Mouse (Mus musculus) liver, embryonic 11.5 days (tissue): ENCODE measurements around the gene Sorl1. TPM values are rescaled to one million over a fixed set of nuclear protein-coding genes. Genes with fewer than 3 reads are reported as not detected.

Experiments
- ATAC-seq: fragments of 200-750 bp; cut with Nextera tagmentation; replicated peaks from 2 replicates; pipeline ENCODE4 v1.8.0; 2017; ENCODE audit warnings: moderate number of reproducible peaks, mild to moderate bottlenecking, moderate TSS enrichment, moderate library complexity; ENCODE audit not compliant: low FRiP score
- DNase-seq: peaks from one replicate; pipeline ENCODE4 v3.0.0-alpha.2; 2017; ENCODE audit warnings: low spot score
- H3K27ac ChIP-seq: fragments of 300-500 bp; sonication (generic); 2 replicates; pipeline ENCODE4 v1.5.1; 2014; ENCODE audit warnings: mild to moderate bottlenecking, low read depth, low read length, control low read depth
- H3K27me3 ChIP-seq: fragments of 300-500 bp; sonication (generic); replicated peaks from 2 replicates; pipeline ENCODE4 v1.6.1; 2014; ENCODE audit warnings: low read length, mixed read lengths; ENCODE audit not compliant: control insufficient read depth, insufficient read depth
- H3K36me3 ChIP-seq: fragments of 300-500 bp; sonication (generic); 2 replicates; pipeline ENCODE4 v1.6.1; 2014; ENCODE audit warnings: mild to moderate bottlenecking, low read length, moderate library complexity, mixed read lengths; ENCODE audit not compliant: control insufficient read depth, insufficient read depth
- H3K4me1 ChIP-seq: fragments of 300-500 bp; sonication (generic); replicated peaks from 2 replicates; pipeline ENCODE4 v1.6.1; 2014; ENCODE audit warnings: low read length, mixed read lengths; ENCODE audit not compliant: control insufficient read depth, insufficient read depth
- H3K4me2 ChIP-seq: fragments of 300-500 bp; sonication (generic); 2 replicates; pipeline ENCODE4 v1.6.1; 2014; ENCODE audit warnings: mild to moderate bottlenecking, control low read depth, moderate library complexity
- H3K4me3 ChIP-seq: fragments of 300-500 bp; sonication (generic); 2 replicates; pipeline ENCODE4 v1.5.1; 2014; ENCODE audit warnings: low read depth, low read length, control low read depth
- H3K9ac ChIP-seq: fragments of 300-500 bp; sonication (generic); 2 replicates; pipeline ENCODE4 v1.6.1; 2014; ENCODE audit warnings: low read depth, low read length, control low read depth
- H3K9me3 ChIP-seq: fragments of 300-500 bp; sonication (generic); 2 replicates; pipeline ENCODE4 v1.6.1; 2016; ENCODE audit warnings: low read length, inconsistent platforms, mixed read lengths; ENCODE audit not compliant: control insufficient read depth
- WGBS: fragments of 180-500 bp; shearing (Covaris S2); extraction: QIAGEN DNeasy Blood & Tissue Kit; methylation state at CpG from one replicate; pipeline ENCODE4 v1.1.7; 2014; 5-methylcytosine and 5-hydroxymethylcytosine counted together
- polyA plus RNA-seq: library from polyadenylated mRNA; unstranded; fragments of >200 nt; fragmentation: Nextera tagmentation; extraction: Ambion mirVana; gene quantifications from 2 replicates; pipeline ENCODE4 v1.2.1, GENCODE M21; 2014

Gene Sorl1
- polyA plus RNA-seq, 1 experiment from 2014 or later = 1.8 TPM

- DNase-seq = no peak
- WGBS = 89% methylated on average over 8 of the region's 8 CpGs
Observed at GRCm38 (mm10) chr9:41969961-41970360, 154.1 kb downstream of the Sorl1 start.

GRCm38 (mm10) chr9:41968673-41969460 is 155.2 kb downstream of the Sorl1 start:
- 89% methylated on average over 15 of the region's 15 CpGs for WGBS
- no peak overlapping the region for H3K9ac ChIP-seq
- DNase-seq (no peak), ATAC-seq (no peak)
- H3K27me3 ChIP-seq = no peaks in the 10 kb centered on the region
- no peaks in the 10 kb centered on the region for H3K36me3 ChIP-seq
- no peak overlapping the region for H3K4me2 ChIP-seq
- H3K4me3 ChIP-seq = no peak overlapping the region
- no peaks in the 10 kb centered on the region for H3K9me3 ChIP-seq
- no peak overlapping the region for H3K27ac ChIP-seq
- H3K4me1 ChIP-seq = no peaks in the 10 kb centered on the region

More at GRCm38 (mm10) chr9:41969961-41970360, 154.1 kb downstream of the Sorl1 start:
- H3K36me3 ChIP-seq = no peaks in the 10 kb centered on the region
- H3K4me1 ChIP-seq = no peaks in the 10 kb centered on the region
- H3K27ac ChIP-seq = no peak overlapping the region
- H3K9ac ChIP-seq = no peak overlapping the region
- ATAC-seq = no peak
- no peak overlapping the region for H3K4me3 ChIP-seq
- H3K27me3 ChIP-seq = no peaks in the 10 kb centered on the region
- no peaks in the 10 kb centered on the region for H3K9me3 ChIP-seq
- H3K4me2 ChIP-seq = no peak overlapping the region

- H3K9ac ChIP-seq = no peak overlapping the region
- H3K27ac ChIP-seq = no peak overlapping the region
- DNase-seq = no peak
- no peaks in the 10 kb centered on the region for H3K9me3 ChIP-seq
- ATAC-seq = no peak
- WGBS = 81% methylated on average over 10 of the region's 10 CpGs
- no peak overlapping the region for H3K4me3 ChIP-seq
- H3K36me3 ChIP-seq = no peaks in the 10 kb centered on the region
- no peaks in the 10 kb centered on the region for H3K4me1 ChIP-seq
- H3K4me2 ChIP-seq = no peak overlapping the region
- no peaks in the 10 kb centered on the region for H3K27me3 ChIP-seq
Observed at GRCm38 (mm10) chr9:41961274-41961673, 162.8 kb downstream of the Sorl1 start.

- H3K4me2 ChIP-seq = no peak overlapping the region
- H3K36me3 ChIP-seq = no peaks in the 10 kb centered on the region
- H3K4me1 ChIP-seq = no peaks in the 10 kb centered on the region
- WGBS = 82% methylated on average over 9 of the region's 9 CpGs
- H3K27ac ChIP-seq = no peak overlapping the region
- no peak overlapping the region for H3K4me3 ChIP-seq
- DNase-seq (no peak), ATAC-seq (no peak)
- no peaks in the 10 kb centered on the region; the same call in 1 of the 2 replicates for H3K27me3 ChIP-seq
- no peak overlapping the region for H3K9ac ChIP-seq
- H3K9me3 ChIP-seq = no peaks in the 10 kb centered on the region
Observed at GRCm38 (mm10) chr9:41958282-41958681, 165.8 kb downstream of the Sorl1 start.

- no peaks in the 10 kb centered on the region for H3K36me3 ChIP-seq
- DNase-seq (no peak), ATAC-seq (no peak)
- H3K4me1 ChIP-seq = peaks cover 2% of the 10 kb centered on the region; the same call in 1 of the 2 replicates
- WGBS = 14% methylated on average over 8 of the region's 8 CpGs
- H3K9ac ChIP-seq = no peak overlapping the region
- H3K9me3 ChIP-seq = no peaks in the 10 kb centered on the region
- H3K4me3 ChIP-seq = no peak overlapping the region
- H3K27ac ChIP-seq = peak overlapping the region; percentile 43; the same call in 1 of the 2 replicates
- no peaks in the 10 kb centered on the region; the same call in 1 of the 2 replicates for H3K27me3 ChIP-seq
- no peak overlapping the region for H3K4me2 ChIP-seq
Observed at GRCm38 (mm10) chr9:41953486-41953885, 170.6 kb downstream of the Sorl1 start.

- Histone ChIP-seq H3K36me3 (no peaks in the 10 kb centered on the region), H3K27me3 (no peaks in the 10 kb centered on the region; the same call in 1 of the 2 replicates), H3K9ac (no peak overlapping the region), H3K9me3 (no peaks in the 10 kb centered on the region), H3K4me2 (no peak overlapping the region), H3K27ac (no peak overlapping the region; the same call in 1 of the 2 replicates), H3K4me3 (no peak overlapping the region), H3K4me1 (peaks cover 2% of the 10 kb centered on the region; the same call in 1 of the 2 replicates)
- ATAC-seq (no peak), DNase-seq (peak; percentile 24)
- WGBS = 58% methylated on average over 7 of the region's 7 CpGs
Observed at GRCm38 (mm10) chr9:41952650-41953204, 171.4 kb downstream of the Sorl1 start.

- Histone ChIP-seq H3K27me3 (no peaks in the 10 kb centered on the region; the same call in 1 of the 2 replicates), H3K4me2 (peak overlapping the region; percentile 75), H3K9ac (peak overlapping the region; percentile 58), H3K4me1 (peaks cover 2% of the 10 kb centered on the region; the same call in 1 of the 2 replicates), H3K36me3 (no peaks in the 10 kb centered on the region), H3K4me3 (peak overlapping the region; percentile 41), H3K27ac (peak overlapping the region; percentile 77), H3K9me3 (no peaks in the 10 kb centered on the region)
- no peak for DNase-seq
- no peak; the same call in 1 of the 2 replicates for ATAC-seq
- WGBS = 18% methylated on average over 15 of the region's 16 CpGs
Observed at GRCm38 (mm10) chr9:41951472-41952129, 172.5 kb downstream of the Sorl1 start.

- H3K36me3 ChIP-seq = no peaks in the 10 kb centered on the region
- under 1% methylated on average over 21 of the region's 21 CpGs for WGBS
- peak overlapping the region; percentile 58 for H3K9ac ChIP-seq
- peak; percentile 84 for DNase-seq
- peaks cover 2% of the 10 kb centered on the region; the same call in 1 of the 2 replicates for H3K4me1 ChIP-seq
- H3K4me2 ChIP-seq = peak overlapping the region; percentile 75
- H3K27ac ChIP-seq = peak overlapping the region; percentile 77; the same call in 1 of the 2 replicates
- H3K4me3 ChIP-seq = peak overlapping the region; percentile 41
- H3K27me3 ChIP-seq = no peaks in the 10 kb centered on the region; the same call in 1 of the 2 replicates
- H3K9me3 ChIP-seq = no peaks in the 10 kb centered on the region
- peak; percentile 63 for ATAC-seq
Observed at GRCm38 (mm10) chr9:41950991-41951451, 173.1 kb downstream of the Sorl1 start.
